Mouse (Mus musculus) limb, embryonic 14.5 days (tissue): ENCODE data around the gene Baiap2l2. TPM values are rescaled to one million over a fixed set of nuclear protein-coding genes. Genes with fewer than 3 reads are reported as not detected.
A peak's percentile ranks its signal among the peaks of the same experiment; 100 is the strongest.

Experiments used
- ATAC-seq: fragments of 200-750 bp; cut with Nextera tagmentation; 2 replicates; pipeline ENCODE4 v1.8.0; 2017; ENCODE audit warnings: low read depth, moderate number of reproducible peaks, moderate TSS enrichment; ENCODE audit not compliant: low FRiP score
- DNase-seq: peaks from one replicate; pipeline ENCODE4 v3.0.0-alpha.2; 2015; ENCODE audit warnings: low spot score
- H3K27ac ChIP-seq: fragments of 300-500 bp; sonication (generic); replicated peaks from 2 replicates; pipeline ENCODE4 v1.5.1; 2014; ENCODE audit warnings: low read depth, mild to moderate bottlenecking, low read length, moderate library complexity, mixed read lengths
- H3K27me3 ChIP-seq: fragments of 300-500 bp; sonication (generic); 2 replicates; pipeline ENCODE4 v1.6.1; 2014; ENCODE audit warnings: low read length, mixed read lengths; ENCODE audit not compliant: control insufficient read depth, insufficient read depth
- H3K36me3 ChIP-seq: fragments of 300-500 bp; sonication (generic); 2 replicates; pipeline ENCODE4 v1.6.1; 2014; ENCODE audit warnings: mild to moderate bottlenecking, low read length, moderate library complexity, mixed read lengths; ENCODE audit not compliant: control insufficient read depth, insufficient read depth
- H3K4me1 ChIP-seq: fragments of 300-500 bp; sonication (generic); 2 replicates; pipeline ENCODE4 v1.6.1; 2014; ENCODE audit warnings: antibody characterized with exemption, low read length, mixed read lengths; ENCODE audit not compliant: control insufficient read depth, insufficient read depth
- H3K4me2 ChIP-seq: fragments of 300-500 bp; sonication (generic); replicated peaks from 2 replicates; pipeline ENCODE4 v1.6.1; 2014; ENCODE audit warnings: low read depth, mild to moderate bottlenecking, low read length, moderate library complexity; ENCODE audit not compliant: severe bottlenecking
- H3K4me3 ChIP-seq: fragments of 300-500 bp; sonication (generic); replicated peaks from 2 replicates; pipeline ENCODE4 v1.5.1; 2014; ENCODE audit warnings: low read length
- H3K9ac ChIP-seq: fragments of 300-500 bp; sonication (generic); 2 replicates; pipeline ENCODE4 v1.6.1; 2014; ENCODE audit warnings: mild to moderate bottlenecking, low read depth, low read length, moderate library complexity; ENCODE audit not compliant: severe bottlenecking
- H3K9me3 ChIP-seq: fragments of 300-500 bp; sonication (generic); 2 replicates; pipeline ENCODE4 v1.6.1; 2016; ENCODE audit warnings: low read length; ENCODE audit not compliant: control insufficient read depth
- POLR2A ChIP-seq: fragments of 200-500 bp; IDR thresholded peaks from 2 replicates; pipeline ENCODE4 v1.8.0; 2012; ENCODE audit warnings: inconsistent platforms, mild to moderate bottlenecking, moderate library complexity, borderline replicate concordance; ENCODE audit not compliant: insufficient read depth, insufficient read length; ENCODE audit errors: extremely low read depth
- WGBS: fragments of 180-500 bp; shearing (Covaris S2); extraction: QIAGEN DNeasy Blood & Tissue Kit; methylation state at CpG from one replicate; pipeline ENCODE4 v1.1.7; 2014; 5-methylcytosine and 5-hydroxymethylcytosine counted together
- polyA plus RNA-seq, 2 experiments: library from polyadenylated mRNA; depleted of rRNA in 1 of 2; stranded (reverse) in 1 of 2; unstranded in 1 of 2; fragments of >200 nt; fragmentation: Nextera tagmentation in 1 of 2; extraction: Ambion mirVana in 1 of 2; gene quantifications; 2 replicates each; pipeline versions ENCODE4 v1.2.1 to v1.2.3; 2012 to 2014

Gene Baiap2l2
- polyA plus RNA-seq, 2 experiments: 8.5 to 11.7 TPM

GRCm38 (mm10) chr15:79258521-79258920, 26.8 kb downstream of the Baiap2l2 start:
- no peak for ATAC-seq
- no peaks in the 10 kb centered on the region for H3K9me3 ChIP-seq
- TF ChIP-seq POLR2A: no peak
- no peak for DNase-seq
- H3K36me3 ChIP-seq: no peaks in the 10 kb centered on the region
- no peak overlapping the region for H3K27ac ChIP-seq
- no peaks in the 10 kb centered on the region for H3K4me1 ChIP-seq
- no peak overlapping the region for H3K4me3 ChIP-seq
- 28% methylated on average over 13 of the region's 17 CpGs for WGBS
- H3K9ac ChIP-seq: no peak overlapping the region
- H3K27me3 ChIP-seq: peaks cover 23% of the 10 kb centered on the region; the same call in 1 of the 2 replicates
- H3K4me2 ChIP-seq: no peak overlapping the region

- ATAC-seq: no peak
- no peak within 1 kb of the TSS for H3K4me3 ChIP-seq
- no peak for TF ChIP-seq POLR2A
- 31% methylated on average over 3 of the region's 3 CpGs for WGBS
- H3K27me3 ChIP-seq: peaks cover 37% of the 10 kb centered on the region
- no peaks in the 10 kb centered on the region for H3K9me3 ChIP-seq
- peaks cover under 1% of the 10 kb centered on the region; the same call in 1 of the 2 replicates for H3K36me3 ChIP-seq
- H3K4me2 ChIP-seq: no peak within 1 kb of the TSS
- no peak for DNase-seq
- H3K4me1 ChIP-seq: peaks cover 10% of the 10 kb centered on the region
- H3K9ac ChIP-seq: no peak within 1 kb of the TSS
- no peak within 1 kb of the TSS for H3K27ac ChIP-seq
Observed at GRCm38 (mm10) chr15:79254661-79255060, 30.7 kb downstream of the Baiap2l2 start, which contains the start of gene Slc16a8. Slc16a8 (minus strand) TSS chr15:79254761.

GRCm38 (mm10) chr15:79252580-79252979, 32.8 kb downstream of the Baiap2l2 start:
- peaks cover 22% of the 10 kb centered on the region for H3K36me3 ChIP-seq
- no peaks in the 10 kb centered on the region for H3K9me3 ChIP-seq
- 25% methylated on average over 21 of the region's 24 CpGs for WGBS
- peaks cover 10% of the 10 kb centered on the region for H3K4me1 ChIP-seq
- peak overlapping the region; percentile 66 for H3K9ac ChIP-seq
- no peak for TF ChIP-seq POLR2A
- DNase-seq (no peak), ATAC-seq (0 out of 2 replicates have a peak, but pooled peaks have one; percentile 7)
- H3K27ac ChIP-seq: no peak overlapping the region
- H3K27me3 ChIP-seq: peaks cover 37% of the 10 kb centered on the region
- H3K4me3 ChIP-seq: peak overlapping the region; percentile 40
- peak overlapping the region; percentile 85 for H3K4me2 ChIP-seq

GRCm38 (mm10) chr15:79251781-79252491, 33.4 kb downstream of the Baiap2l2 start:
- H3K27me3 ChIP-seq: peaks cover 37% of the 10 kb centered on the region

GRCm38 (mm10) chr15:79251168-79251567, 34.2 kb downstream of the Baiap2l2 start:
- Histone ChIP-seq H3K27me3 (peaks cover 37% of the 10 kb centered on the region), H3K4me1 (peaks cover 10% of the 10 kb centered on the region), H3K27ac (no peak overlapping the region), H3K36me3 (peaks cover 35% of the 10 kb centered on the region), H3K4me2 (no peak overlapping the region), H3K9ac (no peak overlapping the region), H3K9me3 (no peaks in the 10 kb centered on the region), H3K4me3 (no peak overlapping the region)
- 42% methylated on average over 7 of the region's 7 CpGs for WGBS
- no peak for ATAC-seq
- no peak for DNase-seq
- TF ChIP-seq POLR2A: no peak

More at GRCm38 (mm10) chr15:79251781-79252491, 33.4 kb downstream of the Baiap2l2 start:
- ATAC-seq (peak; percentile 64), DNase-seq (peak; percentile 34)
- Histone ChIP-seq H3K9me3 (no peaks in the 10 kb centered on the region), H3K4me3 (peak overlapping the region; percentile 40), H3K4me1 (peaks cover 10% of the 10 kb centered on the region), H3K27ac (no peak overlapping the region), H3K36me3 (peaks cover 28% of the 10 kb centered on the region), H3K9ac (peak overlapping the region; percentile 66), H3K4me2 (peak overlapping the region; percentile 85)
- no peak for TF ChIP-seq POLR2A
- WGBS: 1% methylated on average over 53 of the region's 61 CpGs
